In the genomic region with DNA sequence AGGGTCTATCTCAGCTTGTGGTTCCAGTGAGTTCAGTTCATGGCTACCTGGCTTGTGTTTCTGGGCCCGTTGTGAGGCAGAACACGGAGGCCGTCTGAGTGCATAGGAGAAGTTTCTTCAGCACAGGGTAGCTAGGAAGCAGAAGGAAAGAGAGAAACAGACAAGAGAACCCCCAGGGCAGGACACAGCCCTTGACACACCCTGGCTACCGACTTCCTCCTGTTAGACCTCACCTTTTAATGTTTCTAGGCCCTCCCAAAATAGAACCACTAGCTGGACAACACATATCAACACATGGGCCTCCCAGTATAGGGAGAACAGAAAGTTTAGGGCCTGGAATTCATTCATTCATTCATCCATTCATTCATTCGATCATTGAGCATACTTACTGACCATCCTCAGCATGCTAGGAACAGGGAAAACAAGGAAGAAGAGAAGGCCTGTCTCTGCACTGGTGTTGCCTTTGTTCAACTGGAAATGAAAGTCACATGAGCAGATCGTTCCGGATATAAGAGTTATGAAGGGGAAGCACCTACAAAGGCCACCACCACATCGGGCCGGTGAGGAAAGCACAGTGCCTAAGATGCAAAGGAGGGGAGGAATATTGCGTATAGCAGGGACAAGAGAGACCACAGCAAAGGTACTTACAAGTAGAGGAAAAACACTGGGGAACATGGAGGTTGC, we compare ENCODE assay signal across 19 mouse cellular contexts. TPM values are rescaled to one million over a fixed set of nuclear protein-coding genes. Genes with fewer than 3 reads are reported as not detected.
DNase-seq lines count a peak whose midpoint lies in the region; ATAC-seq and TF ChIP-seq lines count a peak whose summit lies in the region.
"Had no signal": no experiment of that assay in that cellular context is flagged by ENCODE, and none has a peak within 500 bp of the region (broad histone marks: within the 10 kb centered on the region; RNA-seq: fewer than 3 reads in every experiment).

No protein-coding gene starts in this region.

- peak; percentile 35 for DNase-seq in lung, postnatal 36 days
- no peak for DNase-seq in lung, postnatal 4 days
- DNase-seq in CD4-positive, CD25-positive, alpha-beta regulatory T cell, adult 2 months (ENCODE audit: low read depth, low spot score), result peak; percentile 75
- no peak for DNase-seq in frontal cortex, postnatal 10 days (ENCODE audit: low spot score in 2 of 2)
- DNase-seq: adrenal gland, postnatal 25 days; cerebellum, adult 9-11 months; heart, postnatal 36 days; lung, adult 2 months; right cerebral cortex, postnatal 25 days had no signal

- H3K27ac ChIP-seq in bone marrow macrophage, adult 2 months (ENCODE audit: insufficient read depth, low read depth, low read length), result peak overlapping the region; percentile 90
- no peak overlapping the region for H3K27ac ChIP-seq in hindbrain, embryonic 16.5 days (ENCODE audit: low read depth, low read length)
- H3K27ac ChIP-seq: forebrain, embryonic 15.5 days; limb, embryonic 13.5 days had no signal

- H3K4me1 ChIP-seq in bone marrow macrophage, adult 2 months (ENCODE audit: control insufficient read depth, insufficient read depth, low read length), result peaks cover 65% of the 10 kb centered on the region
- H3K4me1 ChIP-seq in hindbrain, embryonic 16.5 days (ENCODE audit: control insufficient read depth, insufficient read depth, low read depth, low read length), result no peaks in the 10 kb centered on the region
- H3K4me1 ChIP-seq: forebrain, embryonic 15.5 days; limb, embryonic 13.5 days had no signal

- WGBS in hindbrain, embryonic 16.5 days, result 92% methylated on average over 10 of the region's 10 CpGs

- H3K9ac ChIP-seq in hindbrain, embryonic 16.5 days (ENCODE audit: low read depth, low read length), result no peak overlapping the region
- H3K9ac ChIP-seq: forebrain, embryonic 15.5 days; limb, embryonic 13.5 days had no signal

- no peaks in the 10 kb centered on the region for H3K27me3 ChIP-seq in hindbrain, embryonic 16.5 days (replicated peaks; ENCODE audit: control insufficient read depth, insufficient read depth, low read length)
- H3K27me3 ChIP-seq: forebrain, embryonic 15.5 days; limb, embryonic 13.5 days had no signal

- no peaks in the 10 kb centered on the region for H3K9me3 ChIP-seq in hindbrain, embryonic 16.5 days (ENCODE audit: control insufficient read depth, low read length)
- H3K9me3 ChIP-seq: forebrain, embryonic 15.5 days; limb, embryonic 13.5 days had no signal

- H3K36me3 ChIP-seq in hindbrain, embryonic 16.5 days (ENCODE audit: control insufficient read depth, insufficient read depth, low read length), result no peaks in the 10 kb centered on the region
- H3K36me3 ChIP-seq: forebrain, embryonic 15.5 days; limb, embryonic 13.5 days had no signal

- H3K4me3 ChIP-seq in bone marrow macrophage, adult 2 months (ENCODE audit: insufficient read depth, low read length), result peak overlapping the region; percentile 55
- no peak overlapping the region for H3K4me3 ChIP-seq in hindbrain, embryonic 16.5 days (ENCODE audit: low read length)
- H3K4me3 ChIP-seq: forebrain, embryonic 15.5 days; limb, embryonic 13.5 days; myocyte had no signal

- peak; percentile 62 for ATAC-seq in monocyte, adult 5-6 weeks (replicated peaks; ENCODE audit: insufficient number of reproducible peaks, low FRiP score, low TSS enrichment, poor library complexity, severe bottlenecking)
- no peak for ATAC-seq in hindbrain, embryonic 16.5 days
- ATAC-seq: forebrain, embryonic 15.5 days had no signal

- no peak for TF ChIP-seq CTCF in bone marrow macrophage, adult 2 months (IDR thresholded peaks at IDR 0.05; ENCODE audit: low read depth, low read length)

- H3K4me2 ChIP-seq in hindbrain, embryonic 16.5 days (ENCODE audit: low read length), result no peak overlapping the region
- H3K4me2 ChIP-seq: forebrain, embryonic 15.5 days; heart, embryonic 11.5 days; limb, embryonic 13.5 days had no signal

- no peak for TF ChIP-seq POLR2A in bone marrow macrophage, adult 2 months (IDR thresholded peaks at IDR 0.05; ENCODE audit: borderline replicate concordance, low read depth, low read length)

RNA-seq across cellular contexts. Expression of gene Scimp, which starts 23.3 kb away (rescaled TPM):
- polyA plus RNA-seq in bone marrow macrophage, adult 2 months (2012; ENCODE audit: insufficient read depth, insufficient read length, missing spikeins), result 1.1 TPM in 1 of 2 replicates, not detected in the other
- total RNA-seq in monocyte, adult 5-6 weeks (2017), result 13.5 to 64.4 TPM (median 25.6 TPM) in 3 replicates
- polyA plus RNA-seq in hindbrain, embryonic 16.5 days (2015; fragmentation: Nextera tagmentation; extraction: Ambion mirVana), result 0.19 TPM in 1 of 2 replicates, not detected in the other
- total RNA-seq: gastrocnemius, adult 8-10 months; layer of hippocampus, adult 18-20 months; left cerebral cortex, adult 18-20 months had no signal
- polyA plus RNA-seq: forebrain, embryonic 15.5 days had no signal

RNA-seq across cellular contexts. Expression of gene Zfp3, which starts 25.1 kb away (rescaled TPM):
- 2.7 and 3.3 TPM in 2 replicates for polyA plus RNA-seq in bone marrow macrophage, adult 2 months (2012; ENCODE audit: insufficient read depth, insufficient read length, missing spikeins)
- 2.1 to 6.5 TPM (median 2.1 TPM) in 3 replicates for total RNA-seq in monocyte, adult 5-6 weeks (2017)
- 16.4 and 17.1 TPM in 2 replicates for polyA plus RNA-seq in hindbrain, embryonic 16.5 days (2015; fragmentation: Nextera tagmentation; extraction: Ambion mirVana)

RNA-seq across cellular contexts. Expression of gene Rabep1, which starts 55.5 kb away (rescaled TPM):
- polyA plus RNA-seq in bone marrow macrophage, adult 2 months (2012; ENCODE audit: insufficient read depth, insufficient read length, missing spikeins), result 49.2 and 51.8 TPM in 2 replicates
- total RNA-seq in monocyte, adult 5-6 weeks (2017), result 69.4 to 95.6 TPM (median 71.4 TPM) in 3 replicates
- 77.1 and 88.1 TPM in 2 replicates for polyA plus RNA-seq in hindbrain, embryonic 16.5 days (2015; fragmentation: Nextera tagmentation; extraction: Ambion mirVana)

Comparison
In these comparisons a context has a peak if more than half of its experiments do, and no peak if none do; other contexts are left out.
1. DNase-seq: peak in lung, postnatal 36 days (single experiment) and CD4-positive, CD25-positive, alpha-beta regulatory T cell, adult 2 months (single experiment); none in lung, postnatal 4 days (0 of 2) and frontal cortex, postnatal 10 days (0 of 2).